ENCODE assay signal across 22 mouse cellular contexts in genomic region chr9:122494691-122495090, GRCm38 (mm10).
A peak's percentile ranks its signal among the peaks of the same experiment; 100 is the strongest.
DNase-seq lines count a peak whose midpoint lies in the region; ATAC-seq lines count a peak whose summit lies in the region.
"Had no signal": no experiment of that assay in that cellular context is flagged by ENCODE, and none has a peak within 500 bp of the region (broad histone marks: within the 10 kb centered on the region; RNA-seq: fewer than 3 reads in every experiment).

No protein-coding gene starts in this region.

- no peaks in the 10 kb centered on the region for H3K9me3 ChIP-seq in midbrain, embryonic 11.5 days (ENCODE audit: control insufficient read depth, low read length)
- no peaks in the 10 kb centered on the region for H3K9me3 ChIP-seq in midbrain, embryonic 14.5 days (ENCODE audit: control insufficient read depth, low read length)
- H3K9me3 ChIP-seq: G1E had no signal

- ATAC-seq in midbrain, embryonic 11.5 days (ENCODE audit: low FRiP score) = no peak
- no peak for ATAC-seq in midbrain, embryonic 14.5 days (ENCODE audit: low FRiP score, low TSS enrichment)
- ATAC-seq: activated CD4-positive, CD25-positive, alpha-beta regulatory T cell, adult 4 months; CD4-positive, CD25-positive, alpha-beta regulatory T cell, adult 4 months; Patski had no signal

- no peaks in the 10 kb centered on the region for H3K4me1 ChIP-seq in midbrain, embryonic 11.5 days (ENCODE audit: control insufficient read depth, insufficient read depth, low read length)
- no peaks in the 10 kb centered on the region for H3K4me1 ChIP-seq in midbrain, embryonic 14.5 days (ENCODE audit: control insufficient read depth, insufficient read depth, low read length)

- no peaks in the 10 kb centered on the region for H3K27me3 ChIP-seq in midbrain, embryonic 11.5 days (ENCODE audit: control insufficient read depth, insufficient read depth, low read length)
- H3K27me3 ChIP-seq in midbrain, embryonic 14.5 days (ENCODE audit: control insufficient read depth, insufficient read depth, low read length) = no peaks in the 10 kb centered on the region

- no peaks in the 10 kb centered on the region for H3K36me3 ChIP-seq in midbrain, embryonic 11.5 days (ENCODE audit: control insufficient read depth, insufficient read depth, low read length)
- no peaks in the 10 kb centered on the region for H3K36me3 ChIP-seq in midbrain, embryonic 14.5 days (ENCODE audit: control insufficient read depth, insufficient read depth, low read length)
- H3K36me3 ChIP-seq: G1E had no signal

- no peak overlapping the region for H3K27ac ChIP-seq in midbrain, embryonic 11.5 days (ENCODE audit: low read depth, low read length)
- no peak overlapping the region for H3K27ac ChIP-seq in midbrain, embryonic 14.5 days (replicated peaks; ENCODE audit: low read depth, low read length)

- H3K4me3 ChIP-seq in midbrain, embryonic 11.5 days (ENCODE audit: low read depth, low read length) = no peak overlapping the region
- H3K4me3 ChIP-seq in midbrain, embryonic 14.5 days (replicated peaks; ENCODE audit: low read depth, low read length) = no peak overlapping the region

- no peak overlapping the region for H3K9ac ChIP-seq in midbrain, embryonic 11.5 days (ENCODE audit: low read length)
- H3K9ac ChIP-seq in midbrain, embryonic 14.5 days (replicated peaks; ENCODE audit: low read length) = no peak overlapping the region

- no peak overlapping the region for H3K4me2 ChIP-seq in midbrain, embryonic 11.5 days
- H3K4me2 ChIP-seq in midbrain, embryonic 14.5 days (ENCODE audit: low read length) = no peak overlapping the region

- DNase-seq in midbrain, embryonic 11.5 days (ENCODE audit: low spot score, missing footprints) = peak; percentile 51
- DNase-seq in midbrain, embryonic 14.5 days = no peak
- DNase-seq in MN1 (ENCODE audit: low spot score) (peak; percentile 60), adipocyte (ENCODE audit: low spot score) (peak; percentile 22)
- no peak for DNase-seq in embryo, embryonic 10.5 days (ENCODE audit: low spot score)
- DNase-seq in kidney, adult 11 months = no peak
- DNase-seq: adrenal gland, adult 2 months; adrenal gland, adult 8-10 months; adrenal gland, postnatal 10 days; adrenal gland, postnatal 14 days; adrenal gland, postnatal 25 days; adrenal gland, postnatal 36 days; B cell, adult 2 months; cerebellum, adult 11 months; cerebellum, adult 11-12 months; cerebellum, adult 18-20 months; cerebellum, adult 2 months; cerebellum, adult 8-10 months had no signal

- 80% methylated on average over 9 of the region's 9 CpGs for WGBS in midbrain, embryonic 11.5 days
- WGBS in midbrain, embryonic 14.5 days = 78% methylated on average over 9 of the region's 9 CpGs

Comparison
In these comparisons a context has a peak if more than half of its experiments do, and no peak if none do; other contexts are left out.
1. DNase-seq: peak in midbrain, embryonic 11.5 days (single experiment), MN1 (single experiment) and adipocyte (single experiment); none in midbrain, embryonic 14.5 days (single experiment), embryo, embryonic 10.5 days (single experiment) and kidney, adult 11 months (single experiment).